Comparison of ENCODE assay signal across 29 mouse cellular contexts in the genomic region with DNA sequence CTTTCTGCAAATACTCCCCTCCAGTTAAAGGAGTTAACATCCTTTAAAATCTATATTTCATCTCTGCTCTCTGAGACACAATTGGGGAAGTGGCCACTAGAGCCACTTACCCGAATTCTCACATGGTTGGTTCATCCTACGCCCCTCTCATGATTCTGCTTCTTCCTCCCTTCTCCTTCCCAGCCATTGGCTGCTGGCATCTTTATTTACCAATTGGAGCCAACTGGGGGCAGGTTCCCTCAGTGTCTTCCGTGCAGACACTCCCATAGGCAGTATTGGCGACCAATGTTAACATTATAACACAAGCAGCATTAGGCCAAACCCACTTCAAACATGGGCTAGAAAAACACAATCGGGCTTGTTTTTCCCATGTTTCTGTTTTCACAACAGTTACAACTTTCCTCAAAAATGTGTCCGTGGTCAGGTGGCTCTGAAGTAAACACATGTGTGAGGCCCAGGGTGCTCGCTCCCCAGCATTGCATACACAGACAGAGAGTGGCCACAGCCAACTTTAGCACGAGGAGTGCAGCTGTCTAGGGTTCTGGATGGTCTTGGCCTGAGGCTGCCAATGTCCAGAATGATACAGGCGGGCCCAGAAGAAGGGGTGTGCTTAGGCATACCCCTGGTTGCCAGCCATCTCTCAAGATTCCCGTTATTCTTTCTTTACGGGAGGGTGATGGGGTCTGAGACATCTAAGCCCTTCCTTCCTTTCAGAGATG.
DNase-seq lines count a peak whose midpoint lies in the region; ATAC-seq lines count a peak whose summit lies in the region.
"Had no signal": no experiment of that assay in that cellular context is flagged by ENCODE, and none has a peak within 500 bp of the region (broad histone marks: within the 10 kb centered on the region; RNA-seq: fewer than 3 reads in every experiment).

No protein-coding gene starts in this region.

- 85% methylated on average over 11 of the region's 11 CpGs for WGBS in forebrain, embryonic 10.5 days

- intact Hi-C loops in heart, postnatal 10 days (cut with DNase I) = no loop called here

- peaks cover 19% of the 10 kb centered on the region for H3K4me1 ChIP-seq in forebrain, embryonic 10.5 days
- H3K4me1 ChIP-seq: liver, embryonic 13.5 days had no signal

- H3K27ac ChIP-seq in forebrain, embryonic 10.5 days = no peak overlapping the region
- H3K27ac ChIP-seq: heart, embryonic 13.5 days; hindbrain, embryonic 10.5 days; hindbrain, embryonic 15.5 days; limb, embryonic 12.5 days; liver, embryonic 13.5 days; macrophage; midbrain, embryonic 10.5 days; midbrain, embryonic 15.5 days; neural tube, embryonic 12.5 days had no signal

- no peaks in the 10 kb centered on the region for H3K27me3 ChIP-seq in splenic B cell, adult 2 months (ENCODE audit: control insufficient read depth, insufficient read depth, low read length, poor library complexity, severe bottlenecking)
- H3K27me3 ChIP-seq in forebrain, embryonic 10.5 days (ENCODE audit: poor library complexity, severe bottlenecking) = peaks cover 35% of the 10 kb centered on the region
- H3K27me3 ChIP-seq: heart, embryonic 13.5 days; hindbrain, embryonic 15.5 days; midbrain, embryonic 15.5 days; neural tube, embryonic 12.5 days; Patski had no signal

- no peak overlapping the region for H3K4me3 ChIP-seq in forebrain, embryonic 10.5 days
- H3K4me3 ChIP-seq: heart, embryonic 13.5 days; hindbrain, embryonic 10.5 days; hindbrain, embryonic 15.5 days; limb, embryonic 12.5 days; liver, embryonic 13.5 days; midbrain, embryonic 10.5 days; midbrain, embryonic 15.5 days; neural tube, embryonic 12.5 days had no signal

- DNase-seq in MEL-GATA-1-ER (ENCODE audit: extremely low read depth, low read depth) (peak; percentile 28), R1 (ENCODE audit: low read depth, low spot score) (peak; percentile 60)
- peak; percentile 31 for DNase-seq in splenic B cell, adult 2 months (ENCODE audit: low read depth, low spot score)
- DNase-seq in heart, postnatal 10 days = no peak
- no peak for DNase-seq in forebrain, embryonic 10.5 days (ENCODE audit: extremely low spot score, low spot score)
- DNase-seq: adrenal gland, postnatal 25 days; B cell, adult 2 months; cerebellum, adult 8-10 months; cerebellum, postnatal 25 days; gastrocnemius, postnatal 36 days; heart, postnatal 14 days; kidney, adult 2 months; kidney, postnatal 10 days; liver, embryonic 13.5 days; lung, adult 2 months; lung, postnatal 10 days; right cerebral cortex, postnatal 4 days had no signal

- no peaks in the 10 kb centered on the region for H3K36me3 ChIP-seq in splenic B cell, adult 2 months (ENCODE audit: control insufficient read depth, insufficient read depth, low read length, poor library complexity, severe bottlenecking)
- H3K36me3 ChIP-seq in forebrain, embryonic 10.5 days (replicated peaks) = no peaks in the 10 kb centered on the region
- H3K36me3 ChIP-seq: heart, embryonic 13.5 days; hindbrain, embryonic 10.5 days; hindbrain, embryonic 15.5 days; limb, embryonic 12.5 days; liver, embryonic 13.5 days; midbrain, embryonic 10.5 days; midbrain, embryonic 15.5 days; neural tube, embryonic 12.5 days had no signal

- ATAC-seq in megakaryocyte progenitor cell, adult 5-6 weeks (replicated peaks; ENCODE audit: poor library complexity) = peak; percentile 42; the same call in 1 of the 2 replicates
- ATAC-seq: forebrain, embryonic 14.5 days; inflammation-experienced regulatory T-cells, adult 6 months; midbrain, embryonic 15.5 days; Patski had no signal

- no peaks in the 10 kb centered on the region for H3K9me3 ChIP-seq in forebrain, embryonic 10.5 days
- H3K9me3 ChIP-seq: hindbrain, embryonic 10.5 days; hindbrain, embryonic 15.5 days; limb, embryonic 12.5 days; liver, embryonic 13.5 days; midbrain, embryonic 10.5 days; midbrain, embryonic 15.5 days; neural tube, embryonic 12.5 days had no signal

Comparison
In these comparisons a context has a peak if more than half of its experiments do, and no peak if none do; other contexts are left out.
1. DNase-seq: peak in MEL-GATA-1-ER (single experiment), R1 (single experiment) and splenic B cell, adult 2 months (single experiment); none in heart, postnatal 10 days (0 of 2) and forebrain, embryonic 10.5 days (single experiment).